Mouse (Mus musculus): Measurements from ENCODE around the gene Ager.
A peak's percentile ranks its signal among the peaks of the same experiment; 100 is the strongest.

Ager gene

GRCm38 (mm10) chr17:34630761-34631301 is 33.2 kb downstream of the Ager start:
- no peak for DNase-seq (ENCODE audit: low read depth, low spot score)

DNA sequence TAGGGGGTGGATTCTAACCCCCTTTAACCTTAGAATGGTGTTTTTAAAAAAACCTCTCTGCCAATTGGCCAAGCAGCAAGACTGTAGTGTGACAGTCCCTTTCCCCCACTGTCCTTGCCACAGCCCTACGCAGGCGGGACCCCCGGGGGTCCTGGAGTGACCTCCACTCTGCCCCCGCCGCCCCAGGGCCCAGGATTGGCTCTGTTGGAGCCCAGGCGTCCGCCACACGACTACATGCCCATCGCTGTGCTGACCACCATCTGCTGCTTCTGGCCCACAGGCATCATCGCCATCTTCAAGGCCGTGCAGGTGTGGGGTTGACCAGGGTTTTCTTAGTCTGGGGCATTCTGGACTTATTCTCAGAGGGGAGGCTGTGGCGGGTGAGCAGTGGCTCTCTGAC is 34.0 kb downstream of the Ager start:
- no peak for DNase-seq (ENCODE audit: low read depth, low spot score)

GRCm38 (mm10) chr17:34632261-34632691 is 34.6 kb downstream of the Ager start:
- no peak for DNase-seq (ENCODE audit: low read depth, low spot score)

DNA sequence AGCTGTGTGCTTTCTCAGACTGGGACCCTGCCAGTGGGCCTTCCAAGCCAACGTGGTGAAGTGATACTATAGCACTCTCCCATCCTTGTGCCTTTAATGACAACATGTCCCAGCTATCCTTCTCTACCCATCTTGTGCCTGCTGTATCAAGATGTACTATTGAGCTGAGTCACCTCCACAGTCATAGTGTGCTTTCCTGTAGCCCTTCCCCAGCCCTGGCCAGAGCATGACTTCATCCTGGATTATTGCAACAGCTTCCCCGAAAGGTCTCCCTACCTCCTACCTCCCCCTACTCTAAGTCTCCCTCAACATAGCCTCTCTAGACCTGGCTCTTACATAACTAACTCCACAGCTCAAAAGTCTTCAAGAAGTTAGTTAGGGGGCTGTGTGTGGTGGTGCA is 38.0 kb downstream of the Ager start:
- DNase-seq (ENCODE audit: low read depth, low spot score): no peak

GRCm38 (mm10) chr17:34637459-34637858 is 39.8 kb downstream of the Ager start:
- DNase-seq (ENCODE audit: low read depth, low spot score): no peak

GRCm38 (mm10) chr17:34639461-34640255 is 42.0 kb downstream of the Ager start:
- no peak for DNase-seq (ENCODE audit: low read depth, low spot score)

DNA sequence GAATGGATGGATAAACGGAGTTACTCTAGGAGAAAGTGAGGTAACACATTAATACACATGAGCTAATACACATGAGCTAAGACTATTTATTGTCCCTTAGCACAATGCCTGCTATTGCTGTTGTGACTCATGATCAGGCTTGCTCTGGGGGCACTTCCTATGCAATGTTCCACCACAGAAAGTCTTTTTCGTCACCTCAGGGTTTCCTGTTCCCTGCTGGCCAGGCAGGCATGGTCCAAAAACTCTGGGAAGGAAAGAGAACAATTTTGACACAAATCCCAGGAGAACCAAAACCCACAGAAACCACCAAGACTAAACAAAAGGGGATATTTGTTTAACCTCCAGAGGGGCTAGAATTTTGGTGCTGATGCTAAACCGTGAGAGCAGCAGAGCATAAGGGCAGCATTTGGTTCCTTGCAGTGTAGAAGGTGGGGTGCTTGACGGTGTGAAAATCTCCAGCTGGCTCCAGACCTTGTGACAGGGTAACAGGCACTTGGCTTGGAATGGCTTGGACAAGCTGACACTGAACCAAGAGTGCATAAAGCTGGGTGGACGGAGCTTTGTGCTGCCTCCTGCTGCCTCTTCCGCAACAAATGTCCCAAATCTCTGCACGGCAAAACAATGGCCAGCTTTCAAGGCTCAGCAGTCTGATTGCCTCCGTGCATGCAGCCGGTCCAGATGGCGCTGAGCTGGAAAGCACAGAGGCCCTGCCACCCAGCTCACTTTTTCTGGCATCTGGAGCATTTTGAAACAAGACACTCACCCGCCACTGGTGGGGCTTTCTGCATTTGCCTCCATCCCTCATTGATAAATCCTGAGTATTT is 43.3 kb downstream of the Ager start:
- DNase-seq (ENCODE audit: low read depth, low spot score): no peak

DNA sequence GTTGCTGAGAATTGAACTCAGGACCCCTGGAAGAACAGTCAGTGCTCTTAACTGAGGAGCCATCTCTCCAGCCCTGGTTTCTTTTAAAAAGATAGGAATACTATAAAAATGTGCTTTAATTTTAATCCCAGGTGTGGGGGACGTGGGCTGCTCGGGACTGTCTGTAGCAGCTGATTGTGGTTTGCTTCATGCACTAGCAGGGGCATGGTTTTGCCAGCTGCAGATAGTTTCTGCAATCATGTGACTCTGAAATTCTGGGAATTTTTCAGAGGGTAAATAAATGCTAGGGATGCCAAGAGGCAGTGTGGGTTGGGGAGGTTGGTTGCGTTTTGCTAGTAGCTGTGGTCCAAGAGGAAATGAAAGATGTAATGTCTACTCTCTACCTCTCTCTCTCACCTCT is 44.3 kb downstream of the Ager start:
- DNase-seq (ENCODE audit: low read depth, low spot score): no peak

- DNase-seq (ENCODE audit: low read depth, low spot score): no peak
Observed at GRCm38 (mm10) chr17:34643379-34643778, 45.7 kb downstream of the Ager start.

DNA sequence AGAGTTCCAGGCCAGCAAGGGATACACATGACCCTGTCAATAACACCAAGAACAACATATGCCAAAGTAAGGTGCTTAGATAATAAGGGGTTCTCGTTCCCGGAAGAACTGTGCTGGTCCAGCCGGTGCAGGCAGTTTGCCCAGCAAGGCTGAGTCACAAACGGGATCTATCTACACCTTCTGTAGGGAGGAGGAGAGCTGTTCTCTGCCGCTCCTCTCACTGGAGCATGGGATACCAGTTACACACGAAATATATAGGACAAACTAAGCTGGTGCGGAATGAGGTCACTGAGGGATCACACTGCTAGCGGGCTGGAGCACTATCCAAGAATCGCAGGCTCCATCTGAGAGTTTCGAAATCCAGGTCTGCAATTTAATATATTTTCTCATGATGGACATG is 46.3 kb downstream of the Ager start:
- DNase-seq (ENCODE audit: low read depth, low spot score): no peak

DNA sequence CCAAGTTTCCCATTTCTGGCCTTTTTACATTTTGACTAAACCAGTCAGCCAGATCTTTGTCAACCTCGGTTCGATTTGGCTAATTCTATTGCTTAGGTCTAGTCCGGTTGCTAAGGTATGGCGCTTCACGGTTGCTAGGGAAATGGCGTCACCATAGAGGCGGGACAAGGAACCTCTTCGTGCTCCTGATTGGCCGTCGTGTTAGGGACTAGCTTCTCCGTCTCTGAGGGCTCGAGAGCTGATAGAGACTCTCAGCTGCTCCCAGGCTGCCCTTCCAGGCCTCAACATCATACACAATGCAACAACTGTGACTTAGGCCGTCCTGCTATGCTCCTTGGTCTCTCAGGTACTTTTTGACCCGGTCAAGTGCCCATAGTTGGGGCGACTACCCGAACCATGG is 46.9 kb downstream of the Ager start, which contains the start of gene Fkbpl:
Fkbpl (plus strand) TSS at position 157 of the 400 bp plus-strand sequence.
- DNase-seq (ENCODE audit: low read depth, low spot score): peak; percentile 95

DNA sequence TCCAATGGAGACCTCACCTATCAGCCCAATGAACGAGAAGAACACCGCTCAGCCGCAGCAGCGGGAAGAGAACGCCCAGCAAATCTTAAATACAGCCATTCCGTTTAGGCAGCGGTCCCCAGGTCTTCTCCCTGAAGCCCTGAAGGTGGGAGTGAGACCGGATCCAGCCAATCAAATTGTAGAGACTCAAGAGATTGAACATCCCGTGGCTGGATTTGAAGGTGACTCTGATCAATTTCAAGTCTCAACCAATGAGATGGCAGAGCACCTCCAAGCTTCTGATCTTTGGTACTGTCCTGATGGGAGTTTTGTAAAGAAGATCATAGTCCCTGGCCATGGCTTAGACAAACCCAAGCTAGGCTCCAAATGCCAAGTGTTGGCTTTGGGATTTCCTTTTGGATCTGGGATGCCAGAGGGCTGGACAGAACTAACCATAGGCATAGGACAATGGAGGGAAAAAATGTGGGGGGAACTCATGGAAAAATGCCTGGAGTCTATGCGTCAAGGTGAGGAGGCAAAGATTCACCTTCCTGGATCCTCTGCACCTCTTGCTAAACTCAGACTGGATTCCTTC is 47.7 kb downstream of the Ager start:
- DNase-seq (ENCODE audit: low read depth, low spot score): no peak

- no peak for DNase-seq (ENCODE audit: low read depth, low spot score)
Observed at GRCm38 (mm10) chr17:34645831-34646511, 48.3 kb downstream of the Ager start.

DNA sequence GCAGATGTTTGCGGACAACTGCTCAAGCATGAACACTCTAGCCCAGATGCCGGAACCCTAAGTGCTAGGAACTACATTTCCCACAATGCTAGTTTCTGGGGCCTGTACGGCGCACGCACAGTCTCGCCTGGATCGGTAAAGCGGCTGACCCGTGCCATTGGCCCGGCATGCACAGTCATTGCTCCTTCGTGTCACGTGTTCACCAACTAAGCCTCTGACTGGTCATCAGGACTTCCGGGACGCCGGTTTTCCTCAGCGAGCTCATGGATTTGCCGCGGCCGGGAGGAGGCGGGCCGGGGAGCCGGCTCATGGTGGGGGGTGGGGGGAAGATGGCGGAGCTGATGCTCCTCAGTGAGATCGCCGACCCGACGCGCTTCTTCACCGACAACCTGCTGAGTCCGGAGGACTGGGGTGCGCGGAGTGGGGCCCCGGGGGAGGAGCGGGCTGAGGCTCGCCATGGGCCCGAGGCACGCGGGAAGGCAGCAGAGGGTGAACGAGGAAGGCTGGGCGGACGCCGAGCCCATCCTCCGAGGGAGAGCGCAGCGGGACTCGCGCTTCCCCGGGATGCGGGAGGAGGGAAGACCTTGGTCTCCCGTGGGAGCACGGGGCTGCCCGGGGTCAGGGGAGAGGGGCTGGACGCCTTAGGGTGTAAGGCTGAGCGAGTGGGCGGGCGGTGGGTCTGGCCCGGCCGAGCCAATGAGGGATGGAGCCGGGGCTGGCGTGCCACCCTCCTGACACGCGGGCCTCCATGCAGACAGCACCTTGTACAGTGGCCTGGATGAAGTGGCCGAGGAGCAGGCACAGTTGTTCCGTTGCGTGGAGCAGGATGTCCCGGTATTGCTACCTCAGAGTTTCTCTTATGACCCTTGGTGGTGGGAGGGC is 49.5 kb downstream of the Ager start, which contains the start of gene Atf6b:
Atf6b (plus strand) TSS at position 241 of the 882 bp plus-strand sequence.
- DNase-seq (ENCODE audit: low read depth, low spot score): peak; percentile 93

- DNase-seq (ENCODE audit: low read depth, low spot score): no peak
Observed at GRCm38 (mm10) chr17:34648141-34648890, 50.7 kb downstream of the Ager start.

GRCm38 (mm10) chr17:34649106-34649864 is 51.6 kb downstream of the Ager start:
- no peak for DNase-seq (ENCODE audit: low read depth, low spot score)

Measured in retina, postnatal 7 days (tissue).